Mouse (Mus musculus) myocyte (in vitro differentiated cells): ENCODE data around the gene Zbtb22. TPM values are rescaled to one million over a fixed set of nuclear protein-coding genes. Genes with fewer than 3 reads are reported as not detected.
"Not testable (repeated sequence)": the region's sequence is repeated elsewhere in the genome, so short reads cannot be mapped to it uniquely, and the experiment has no call there.

Source experiments
- H3K27me3 ChIP-seq: one replicate; pipeline ENCODE4 v1.6.1; 2011; ENCODE audit not compliant: control insufficient read depth, insufficient read depth, insufficient read length
- H3K36me3 ChIP-seq: one replicate; pipeline ENCODE4 v1.6.1; 2011; ENCODE audit not compliant: control insufficient read depth, insufficient read depth
- H3K4me2 ChIP-seq: one replicate; pipeline ENCODE4 v1.6.1; 2011; ENCODE audit warnings: low read depth, control low read depth
- H3K4me3 ChIP-seq: one replicate; pipeline ENCODE4 v1.5.1; 2011; ENCODE audit warnings: mild to moderate bottlenecking, control low read depth, moderate library complexity
- H3K79me2 ChIP-seq: one replicate; pipeline ENCODE4 v1.6.1; 2011; ENCODE audit not compliant: control insufficient read depth, insufficient read depth
- H3ac ChIP-seq: one replicate; pipeline ENCODE4 v1.6.1; 2011; ENCODE audit not compliant: control insufficient read depth, insufficient read length
- CEBPB ChIP-seq: IDR thresholded peaks from 2 replicates; pipeline ENCODE4 v1.6.1; 2011; ENCODE audit warnings: mild to moderate bottlenecking, moderate library complexity; ENCODE audit not compliant: poor library complexity, insufficient read depth, severe bottlenecking
- E2F4 ChIP-seq: IDR thresholded peaks from one replicate; pipeline ENCODE4 v1.6.1; 2011; ENCODE audit warnings: mild to moderate bottlenecking, control low read depth, moderate library complexity; ENCODE audit not compliant: insufficient read depth
- MAX ChIP-seq: IDR thresholded peaks from one replicate; pipeline ENCODE4 v1.6.1; 2011; ENCODE audit warnings: low read depth, mild to moderate bottlenecking, control low read depth
- MYOD1 ChIP-seq, 3 experiments: IDR thresholded peaks; one replicate each; pipeline ENCODE4 v1.6.1; 2011; ENCODE audit warnings: control low read depth in 2 of 3, low read depth in 2 of 3, mild to moderate bottlenecking in 2 of 3, moderate library complexity in 1 of 3; ENCODE audit not compliant: insufficient read length in 2 of 3, control insufficient read depth in 1 of 3
- MYOG ChIP-seq, 3 experiments: IDR thresholded peaks; one replicate each; pipeline ENCODE4 v1.6.1; 2011; ENCODE audit warnings: control low read depth in 2 of 3, low read depth in 2 of 3, mild to moderate bottlenecking in 2 of 3; ENCODE audit not compliant: insufficient read length in 2 of 3, control insufficient read depth in 1 of 3, insufficient read depth in 1 of 3
- POLR2A ChIP-seq: IDR thresholded peaks from one replicate; pipeline ENCODE4 v1.6.1; 2011; ENCODE audit warnings: low read depth, mild to moderate bottlenecking, control low read depth, moderate library complexity; ENCODE audit not compliant: insufficient read length
- POLR2AphosphoS2 ChIP-seq: IDR thresholded peaks from one replicate; pipeline ENCODE4 v1.6.1; 2011; ENCODE audit warnings: low read depth, control low read depth; ENCODE audit not compliant: insufficient read length
- REST ChIP-seq: IDR thresholded peaks from one replicate; pipeline ENCODE4 v1.6.1; 2011; ENCODE audit warnings: mild to moderate bottlenecking, control low read depth, moderate library complexity; ENCODE audit not compliant: insufficient read depth, insufficient read length
- SRF ChIP-seq: IDR thresholded peaks from one replicate; pipeline ENCODE4 v1.6.1; 2011; ENCODE audit warnings: low read depth; ENCODE audit not compliant: control insufficient read depth, insufficient read length
- TCF12 ChIP-seq: IDR thresholded peaks from one replicate; pipeline ENCODE4 v1.6.1; 2011; ENCODE audit warnings: mild to moderate bottlenecking, control low read depth; ENCODE audit not compliant: poor library complexity, insufficient read depth, severe bottlenecking
- TCF3 ChIP-seq: IDR thresholded peaks from one replicate; pipeline ENCODE4 v1.6.1; 2011; ENCODE audit warnings: low read depth, control low read depth; ENCODE audit not compliant: insufficient read length
- USF1 ChIP-seq: IDR thresholded peaks from one replicate; pipeline ENCODE4 v1.6.1; 2011; ENCODE audit warnings: low read depth, mild to moderate bottlenecking, control low read depth, moderate library complexity
- polyA plus RNA-seq: library from polyadenylated mRNA; unstranded; fragments of >200 nt; fragmentation: generic; extraction: Trizol; gene quantifications from one replicate; pipeline ENCODE4 v1.2.1, GENCODE M21; 2012; ENCODE audit warnings: missing spikeins

Gene Zbtb22
- polyA plus RNA-seq, 1 experiment = 31.6 TPM

GRCm38 (mm10) chr17:33890533-33891059, 25.1 kb upstream of the Zbtb22 start, which contains the start of gene Kifc1:
TSS of gene Kifc1 (minus strand) at chr17:33890661.
- no peaks in the 10 kb centered on the region for H3K27me3 ChIP-seq

GRCm38 (mm10) chr17:33891357-33891756, 24.3 kb upstream of the Zbtb22 start:
- Histone ChIP-seq H3K4me2 (no peak overlapping the region), H3K36me3 (no peaks in the 10 kb centered on the region), H3K4me3 (no peak overlapping the region), H3K79me2 (peaks cover 27% of the 10 kb centered on the region), H3ac (no peak overlapping the region), H3K27me3 (no peaks in the 10 kb centered on the region)
- TF ChIP-seq POLR2A (no peak), POLR2AphosphoS2 (no peak), MYOD1 (IDR thresholded peaks at IDR 0.05; ENCODE audit: control insufficient read depth in 1 of 3, insufficient read length in 2 of 3, low read depth in 2 of 3) (no peak), SRF (no peak), REST (no peak), CEBPB (no peak), USF1 (no peak), TCF12 (no peak), MYOG (IDR thresholded peaks at IDR 0.05; ENCODE audit: control insufficient read depth in 1 of 3, insufficient read depth in 1 of 3, insufficient read length in 2 of 3, low read depth in 2 of 3) (no peak), MAX (no peak), E2F4 (no peak), TCF3 (no peak)

More at GRCm38 (mm10) chr17:33890533-33891059, 25.1 kb upstream of the Zbtb22 start, which contains the start of gene Kifc1:
- Histone ChIP-seq H3K36me3 (no peaks in the 10 kb centered on the region), H3K4me3 (peak within 1 kb of the TSS; percentile 44), H3K79me2 (peaks cover 27% of the 10 kb centered on the region), H3K4me2 (peak within 1 kb of the TSS; percentile 70), H3ac (peak within 1 kb of the TSS; percentile 48)
- TF ChIP-seq USF1 = no peak
- no peak for TF ChIP-seq MAX
- no peak for TF ChIP-seq REST
- TF ChIP-seq POLR2AphosphoS2 = peak; percentile 65
- peak; percentile 0 for TF ChIP-seq POLR2A
- peak; percentile 90 for TF ChIP-seq E2F4
- TF ChIP-seq CEBPB = peak; percentile 70
- no peak for TF ChIP-seq TCF3
- TF ChIP-seq MYOG (IDR thresholded peaks at IDR 0.05; ENCODE audit: control insufficient read depth in 1 of 3, insufficient read depth in 1 of 3, insufficient read length in 2 of 3, low read depth in 2 of 3) = peak in 1 of 3 experiments; percentile 41
- TF ChIP-seq MYOD1 (IDR thresholded peaks at IDR 0.05; ENCODE audit: control insufficient read depth in 1 of 3, insufficient read length in 2 of 3, low read depth in 2 of 3) = peak in 1 of 3 experiments; percentile 19
- no peak for TF ChIP-seq TCF12

GRCm38 (mm10) chr17:33891892-33892291, 23.8 kb upstream of the Zbtb22 start:
- H3ac ChIP-seq, H3K36me3 ChIP-seq, H3K4me3 ChIP-seq, H3K27me3 ChIP-seq, H3K4me2 ChIP-seq: not testable (repeated sequence)
- peaks cover 27% of the 10 kb centered on the region for H3K79me2 ChIP-seq

GRCm38 (mm10) chr17:33892429-33892828, 23.3 kb upstream of the Zbtb22 start:
- Histone ChIP-seq H3ac (no peak overlapping the region), H3K36me3 (no peaks in the 10 kb centered on the region), H3K4me3 (no peak overlapping the region), H3K4me2 (no peak overlapping the region), H3K79me2 (peaks cover 24% of the 10 kb centered on the region), H3K27me3 (no peaks in the 10 kb centered on the region)
- TF ChIP-seq MYOG (IDR thresholded peaks at IDR 0.05; ENCODE audit: control insufficient read depth in 1 of 3, insufficient read depth in 1 of 3, insufficient read length in 2 of 3, low read depth in 2 of 3) (no peak), POLR2AphosphoS2 (no peak)

- H3K4me3 ChIP-seq, H3K36me3 ChIP-seq: not testable (repeated sequence)
- peaks cover 18% of the 10 kb centered on the region for H3K79me2 ChIP-seq
Measured at GRCm38 (mm10) chr17:33893011-33893410, 22.7 kb upstream of the Zbtb22 start.

GRCm38 (mm10) chr17:33897114-33897794, 18.4 kb upstream of the Zbtb22 start:
- TF ChIP-seq MYOD1 (IDR thresholded peaks at IDR 0.05; ENCODE audit: control insufficient read depth in 1 of 3, insufficient read length in 2 of 3, low read depth in 2 of 3) (no peak), POLR2AphosphoS2 (no peak)
- H3ac ChIP-seq = no peak overlapping the region
- no peak overlapping the region for H3K4me3 ChIP-seq
- H3K36me3 ChIP-seq = no peaks in the 10 kb centered on the region
- no peak overlapping the region for H3K4me2 ChIP-seq
- H3K27me3 ChIP-seq = no peaks in the 10 kb centered on the region
- no peaks in the 10 kb centered on the region for H3K79me2 ChIP-seq

More at GRCm38 (mm10) chr17:33893011-33893410, 22.7 kb upstream of the Zbtb22 start:
- H3K27me3 ChIP-seq, H3ac ChIP-seq, H3K4me2 ChIP-seq: not testable (repeated sequence)

GRCm38 (mm10) chr17:33898193-33898592, 17.5 kb upstream of the Zbtb22 start:
- H3K27me3 ChIP-seq, H3K79me2 ChIP-seq, H3K36me3 ChIP-seq, H3ac ChIP-seq, H3K4me3 ChIP-seq, H3K4me2 ChIP-seq: not testable (repeated sequence)
